Mouse (Mus musculus) intestine, embryonic 14.5 days (tissue): ENCODE data around the gene Dph7. TPM values are rescaled to one million over a fixed set of nuclear protein-coding genes. Genes with fewer than 3 reads are reported as not detected.

Experiments
- microRNA-seq: library from miRNA; unstranded; fragments of <30 nt; microRNA quantifications from one replicate; pipeline ENCODE4, GENCODE M21; 2016
- polyA plus RNA-seq: library from polyadenylated mRNA; unstranded; fragments of >200 nt; fragmentation: Nextera tagmentation; extraction: Ambion mirVana; gene quantifications from 2 replicates; pipeline ENCODE4 v1.2.1, GENCODE M21; 2014

The Dph7 gene
- polyA plus RNA-seq, 1 experiment from 2014 or later, result 22.9 TPM

Small RNAs within 50 kb of the gene (microRNA-seq; reads per million reads assigned to microRNA genes)
- not detected for gene Gm22875

Other genes with a start within 250 kb of the Dph7 start
- gene Cacna1b, start 199.2 kb upstream of the Dph7 start, polyA plus RNA-seq, result 0.91 and 1.0 TPM in 2 replicates
- gene Ehmt1, start 42.8 kb upstream of the Dph7 start, polyA plus RNA-seq, result 83.0 and 85.5 TPM in 2 replicates
- gene Arrdc1, start 27.1 kb upstream of the Dph7 start, polyA plus RNA-seq, result 66.2 and 72.8 TPM in 2 replicates
- gene Zmynd19, start 12.6 kb upstream of the Dph7 start, polyA plus RNA-seq, result 13.0 and 18.1 TPM in 2 replicates
- 143 and 147 TPM in 2 replicates for gene Mrpl41, start 12.7 kb downstream of the Dph7 start, polyA plus RNA-seq
- gene Pnpla7, start 13.6 kb downstream of the Dph7 start, polyA plus RNA-seq, result 6.8 and 8.2 TPM in 2 replicates
- 44.3 and 50.0 TPM in 2 replicates for gene Nsmf, start 92.0 kb downstream of the Dph7 start, polyA plus RNA-seq
- gene Entpd8, start 117.9 kb downstream of the Dph7 start, polyA plus RNA-seq, result 6.0 and 7.3 TPM in 2 replicates
- gene Noxa1, start 132.7 kb downstream of the Dph7 start, polyA plus RNA-seq, result 2.3 and 5.7 TPM in 2 replicates
- gene Nrarp, start 218.4 kb downstream of the Dph7 start, polyA plus RNA-seq, result 8.2 and 13.2 TPM in 2 replicates
- gene Tor4a, start 234.5 kb downstream of the Dph7 start, polyA plus RNA-seq, result 14.4 and 18.1 TPM in 2 replicates
- gene Nelfb, start 249.1 kb downstream of the Dph7 start, polyA plus RNA-seq, result 99.1 and 107 TPM in 2 replicates